Mouse (Mus musculus) splenic B cell, adult 2 months (primary cell): ENCODE data around the gene Gm11565.
"Not testable (repeated sequence)": the region's sequence is repeated elsewhere in the genome, so short reads cannot be mapped to it uniquely, and the experiment has no call there.

ENCODE experiments used
- DNase-seq: peaks from one replicate; pipeline ENCODE4 v3.0.0-alpha.2; 2011; ENCODE audit warnings: low read depth, low spot score
- H3K27me3 ChIP-seq: 2 replicates; pipeline ENCODE4 v1.6.1; 2012; ENCODE audit warnings: mild to moderate bottlenecking, low read length, moderate library complexity, mixed read lengths; ENCODE audit not compliant: control insufficient read depth, poor library complexity, insufficient read depth, severe bottlenecking
- H3K36me3 ChIP-seq: 2 replicates; pipeline ENCODE4 v1.6.1; 2012; ENCODE audit warnings: mild to moderate bottlenecking, low read length, moderate library complexity, mixed read lengths; ENCODE audit not compliant: control insufficient read depth, poor library complexity, insufficient read depth, severe bottlenecking

The Gm11565 gene

DNA sequence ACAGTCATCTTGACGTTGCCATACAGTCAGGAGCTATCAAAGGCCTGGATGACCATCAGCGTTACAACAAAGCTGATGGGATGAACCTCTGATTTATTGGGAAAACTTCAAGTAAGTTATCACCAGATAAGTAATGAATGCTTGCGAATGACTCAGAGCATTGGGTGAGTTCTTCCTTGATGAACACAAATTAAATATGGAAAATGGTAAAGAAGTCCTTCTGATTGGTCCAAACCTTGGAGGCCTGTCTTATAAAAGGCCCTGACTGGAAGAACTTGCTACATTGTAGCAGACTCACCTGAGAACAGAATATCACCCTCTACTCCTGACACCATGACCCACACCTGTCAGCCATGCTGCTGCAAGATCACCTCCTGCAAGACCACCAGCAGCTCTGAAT lies at the start of gene Gm11565:
Gene Gm11565 (plus strand): TSS at position 301 of the 400 bp plus-strand sequence.
- Histone ChIP-seq H3K27me3 (no peaks in the 10 kb centered on the region), H3K36me3 (no peaks in the 10 kb centered on the region)
- no peak for DNase-seq

DNA sequence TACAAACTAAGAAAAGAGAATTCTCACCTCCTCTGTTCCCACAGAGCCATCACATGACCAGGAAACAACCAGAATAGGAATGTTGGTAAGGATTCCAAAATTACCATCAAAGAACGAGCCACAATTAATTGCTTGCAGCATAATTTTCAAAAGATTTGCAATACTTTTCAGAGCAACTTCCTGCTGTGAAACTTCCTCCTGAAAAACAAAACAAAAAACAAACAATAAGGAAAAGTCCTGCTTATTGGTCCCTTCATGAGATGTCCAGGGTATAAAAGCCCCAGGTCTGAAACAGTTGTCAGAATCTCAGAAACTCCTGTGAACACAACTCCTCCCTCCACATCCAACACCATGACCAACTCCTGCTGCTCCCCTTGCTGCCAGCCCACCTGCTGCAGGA lies 41.5 kb upstream of the Gm11565 start, which contains the start of gene Krtap9-1:
Gene Krtap9-1 (plus strand): TSS at position 301 of the 400 bp plus-strand sequence.
- not testable (repeated sequence) for H3K36me3 ChIP-seq, DNase-seq, H3K27me3 ChIP-seq

DNA sequence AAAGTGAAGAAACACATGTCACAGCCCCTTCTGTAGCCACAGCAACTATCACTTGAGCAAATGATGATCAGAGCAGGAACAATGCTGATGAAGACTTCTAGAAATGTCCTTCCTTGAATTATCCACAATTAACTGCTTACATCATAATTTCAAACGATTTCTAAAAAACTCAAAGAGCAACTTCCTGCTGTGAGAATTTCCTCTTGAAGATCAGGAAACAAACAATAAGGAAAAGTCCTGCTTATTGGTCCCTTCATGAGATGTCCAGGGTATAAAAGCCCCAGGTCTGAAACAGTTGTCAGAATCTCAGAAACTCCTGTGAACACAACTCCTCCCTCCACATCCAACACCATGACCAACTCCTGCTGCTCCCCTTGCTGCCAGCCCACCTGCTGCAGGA lies 35.7 kb upstream of the Gm11565 start, which contains the start of gene Gm11567:
Gene Gm11567 (plus strand): TSS at position 301 of the 400 bp plus-strand sequence.
- H3K36me3 ChIP-seq, H3K27me3 ChIP-seq, DNase-seq: not testable (repeated sequence)

DNA sequence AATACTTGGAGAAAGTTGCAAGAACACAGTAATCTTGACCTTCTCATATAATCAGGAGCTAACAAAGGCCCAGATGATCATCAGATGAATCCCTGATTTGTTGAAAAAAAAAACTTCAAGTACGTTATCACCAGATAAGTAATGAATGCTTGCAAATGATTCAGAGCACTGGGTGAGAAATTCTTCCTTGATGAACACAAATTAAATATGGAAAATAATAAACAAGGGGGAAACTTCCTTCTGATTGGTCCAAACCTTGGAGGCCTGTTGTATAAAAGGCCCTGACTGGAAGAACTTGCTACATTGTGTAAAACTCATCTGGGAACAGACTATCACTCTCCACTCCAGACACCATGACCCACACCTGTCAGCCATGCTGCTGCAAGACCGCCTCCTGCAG lies 6.9 kb upstream of the Gm11565 start, which contains the start of gene Krtap31-1:
Gene Krtap31-1 (plus strand): TSS at position 301 of the 400 bp plus-strand sequence.
- Histone ChIP-seq H3K27me3 (no peaks in the 10 kb centered on the region), H3K36me3 (no peaks in the 10 kb centered on the region)
- no peak for DNase-seq

DNA sequence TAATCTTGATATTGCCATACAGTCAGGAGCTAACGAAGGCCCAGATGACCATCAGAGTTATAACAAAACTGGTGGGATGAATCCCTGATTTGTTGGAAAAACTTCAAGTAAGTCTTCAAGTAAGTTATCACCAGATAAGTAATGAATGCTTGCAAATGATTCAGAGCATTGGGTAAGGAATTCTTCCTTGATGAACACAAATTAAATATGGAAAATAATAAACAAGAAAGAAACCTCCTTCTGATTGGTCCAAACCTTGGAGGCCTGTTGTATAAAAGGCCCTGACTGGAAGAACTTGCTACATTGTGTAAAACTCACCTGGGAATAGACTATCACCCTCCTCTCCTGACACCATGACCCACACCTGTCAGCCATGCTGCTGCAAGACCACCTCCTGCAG lies 21.4 kb downstream of the Gm11565 start, which contains the start of gene Krtap31-2:
Gene Krtap31-2 (plus strand): TSS at position 301 of the 400 bp plus-strand sequence.
- DNase-seq = no peak
- no peaks in the 10 kb centered on the region for H3K36me3 ChIP-seq
- H3K27me3 ChIP-seq = no peaks in the 10 kb centered on the region

DNA sequence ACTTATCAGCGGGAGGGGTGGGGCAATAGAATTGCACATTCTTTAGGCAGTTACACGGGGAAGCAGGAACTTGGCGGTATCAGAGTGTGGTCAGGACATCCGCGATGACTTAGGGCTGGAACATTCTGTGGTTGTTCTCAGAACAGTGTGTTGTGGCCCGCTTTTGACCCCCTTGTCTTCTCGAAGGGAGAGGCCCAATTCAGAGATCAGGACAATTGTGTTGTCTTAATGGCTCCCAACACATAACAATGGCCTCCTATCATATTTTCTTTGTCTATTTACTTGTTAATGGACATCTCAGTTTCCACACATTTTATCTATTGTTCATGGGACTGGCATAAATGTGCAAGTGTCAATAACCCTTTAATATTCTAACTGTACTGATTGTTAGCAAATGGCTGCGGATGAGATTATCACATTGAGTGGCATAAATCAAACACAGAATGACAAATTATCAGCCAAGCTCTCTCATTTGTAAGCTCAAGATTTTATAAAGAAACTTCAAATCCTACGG lies 23.3 kb downstream of the Gm11565 start:
- Histone ChIP-seq H3K27me3 (no peaks in the 10 kb centered on the region), H3K36me3 (no peaks in the 10 kb centered on the region)
- no peak for DNase-seq

DNA sequence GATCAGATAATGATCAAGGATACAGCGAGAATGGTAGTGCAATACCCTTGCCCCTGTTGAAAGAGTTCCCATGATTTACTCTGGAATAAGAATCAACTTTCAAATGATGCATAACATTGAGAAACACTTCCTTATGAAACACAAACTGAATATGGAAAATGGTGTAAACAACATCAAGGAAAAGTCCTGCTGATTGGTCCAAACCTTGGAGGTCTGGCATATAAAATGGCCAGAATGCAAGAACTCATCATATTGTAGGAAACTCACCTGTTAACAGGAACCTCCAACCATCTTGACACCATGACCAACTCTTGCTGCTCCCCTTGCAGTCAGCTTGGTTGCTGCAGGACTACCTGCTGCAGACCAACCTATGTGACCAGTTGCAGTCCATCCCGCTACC lies 33.6 kb downstream of the Gm11565 start, which contains the start of gene Krtap9-5:
Gene Krtap9-5 (plus strand): TSS at position 301 of the 400 bp plus-strand sequence.
- Histone ChIP-seq H3K27me3 (no peaks in the 10 kb centered on the region), H3K36me3 (no peaks in the 10 kb centered on the region)
- no peak for DNase-seq

DNA sequence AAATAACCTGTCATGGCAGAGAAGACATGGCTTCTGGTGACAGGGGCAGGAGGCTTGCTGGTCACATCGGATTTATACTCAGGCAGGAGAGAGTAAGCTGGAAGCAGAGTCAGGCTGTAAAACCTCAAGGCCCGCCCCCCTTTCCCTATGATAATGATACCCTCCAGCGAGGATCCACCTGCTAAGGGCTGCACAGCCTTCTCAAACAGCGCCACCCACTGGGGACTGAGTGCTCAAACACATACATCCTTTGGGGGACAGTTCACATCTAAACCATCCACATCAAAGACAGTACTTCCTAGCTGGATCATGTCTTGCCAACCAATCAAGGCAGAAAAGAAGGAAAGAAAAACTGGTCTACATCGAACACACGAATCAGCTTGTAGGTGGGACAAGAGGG lies 49.7 kb downstream of the Gm11565 start:
- Histone ChIP-seq H3K36me3 (no peaks in the 10 kb centered on the region), H3K27me3 (no peaks in the 10 kb centered on the region)
- DNase-seq = no peak
